Mouse (Mus musculus): Measurements from ENCODE around the gene Uspl1. TPM values are rescaled to one million over a fixed set of nuclear protein-coding genes. Genes with fewer than 3 reads are reported as not detected.
"Not testable (repeated sequence)": the region's sequence is repeated elsewhere in the genome, so short reads cannot be mapped to it uniquely, and the experiment has no call there.

Uspl1 gene
- total RNA-seq (2021) = 10 to 100 TPM; 39.8 to 42.1 TPM

- DNase-seq (ENCODE audit: low spot score in 2 of 2) = peak; percentile 98 to 99
- intact Hi-C loops (cut with DNase I) = loop anchor here (1.0 to 10.0 kb wide), 6 partner anchors 45 to 341 kb away; partner anchors contain the start of gene Wdr95
These were observed at the start of gene Uspl1, which contains the start of gene Hmgb1 for GRCm38 (mm10) chr5:149184104-149184843. Gene Uspl1, plus strand, starts transcription at chr5:149184350. Gene Hmgb1, minus strand, starts transcription at chr5:149184489.

- intact Hi-C loops (cut with DNase I) = no loop called here
- no peak for DNase-seq (ENCODE audit: low spot score in 2 of 2)
These were observed 49.2 kb upstream of the Uspl1 start for GRCm38 (mm10) chr5:149134751-149135454.

GRCm38 (mm10) chr5:149135455-149136354 lies 48.4 kb upstream of the Uspl1 start:
- no peak for DNase-seq (ENCODE audit: low spot score in 2 of 2)
- intact Hi-C loops (cut with DNase I) = no loop called here

GRCm38 (mm10) chr5:149136933-149137365 lies 47.2 kb upstream of the Uspl1 start:
- intact Hi-C loops (cut with DNase I) = no loop called here
- no peak for DNase-seq (ENCODE audit: low spot score in 2 of 2)

- intact Hi-C loops (cut with DNase I) = no loop called here
- no peak for DNase-seq (ENCODE audit: low spot score in 2 of 2)
These were observed 46.7 kb upstream of the Uspl1 start for GRCm38 (mm10) chr5:149137447-149137846.

- intact Hi-C loops (cut with DNase I); DNase-seq (ENCODE audit: low spot score in 2 of 2): not testable (repeated sequence)
These were observed 46.1 kb upstream of the Uspl1 start for GRCm38 (mm10) chr5:149138087-149138486.

- no peak for DNase-seq (ENCODE audit: low spot score in 2 of 2)
- intact Hi-C loops (cut with DNase I) = no loop called here
These were observed 43.8 kb upstream of the Uspl1 start for GRCm38 (mm10) chr5:149140336-149140735.

GRCm38 (mm10) chr5:149141155-149141554 lies 43.0 kb upstream of the Uspl1 start:
- intact Hi-C loops (cut with DNase I); DNase-seq (ENCODE audit: low spot score in 2 of 2): not testable (repeated sequence)

- DNase-seq (ENCODE audit: low spot score in 2 of 2) = peak; percentile 64 to 90
- intact Hi-C loops (cut with DNase I) = no loop called here
These were observed 40.3 kb upstream of the Uspl1 start for GRCm38 (mm10) chr5:149143766-149144375.

- intact Hi-C loops (cut with DNase I) = no loop called here
- DNase-seq (ENCODE audit: low spot score in 2 of 2) = no peak
These were observed 37.5 kb upstream of the Uspl1 start for GRCm38 (mm10) chr5:149146691-149147090.

- DNase-seq (ENCODE audit: low spot score in 2 of 2) = no peak
- intact Hi-C loops (cut with DNase I) = no loop called here
These were observed 36.7 kb upstream of the Uspl1 start for GRCm38 (mm10) chr5:149147386-149148000.

GRCm38 (mm10) chr5:149150882-149151281 lies 33.3 kb upstream of the Uspl1 start:
- no peak for DNase-seq (ENCODE audit: low spot score in 2 of 2)
- intact Hi-C loops (cut with DNase I) = no loop called here

GRCm38 (mm10) chr5:149152063-149152773 lies 31.9 kb upstream of the Uspl1 start:
- DNase-seq (ENCODE audit: low spot score in 2 of 2) = peak in 1 of 2 experiments; percentile 13
- intact Hi-C loops (cut with DNase I) = no loop called here

GRCm38 (mm10) chr5:149152774-149153155 lies 31.4 kb upstream of the Uspl1 start:
- intact Hi-C loops (cut with DNase I) = no loop called here
- DNase-seq (ENCODE audit: low spot score in 2 of 2) = no peak

- intact Hi-C loops (cut with DNase I) = no loop called here
- no peak for DNase-seq (ENCODE audit: low spot score in 2 of 2)
These were observed 27.1 kb upstream of the Uspl1 start for GRCm38 (mm10) chr5:149156886-149157563.

GRCm38 (mm10) chr5:149159021-149159420 lies 25.1 kb upstream of the Uspl1 start:
- no peak for DNase-seq (ENCODE audit: low spot score in 2 of 2)
- intact Hi-C loops (cut with DNase I) = no loop called here

- intact Hi-C loops (cut with DNase I) = no loop called here
- DNase-seq (ENCODE audit: low spot score in 2 of 2) = no peak
These were observed 23.7 kb upstream of the Uspl1 start for GRCm38 (mm10) chr5:149160469-149160868.

- no peak for DNase-seq (ENCODE audit: low spot score in 2 of 2)
- intact Hi-C loops (cut with DNase I) = no loop called here
These were observed 21.3 kb upstream of the Uspl1 start for GRCm38 (mm10) chr5:149162890-149163289.

All from left cerebral cortex, postnatal 25 days (tissue).